Mouse (Mus musculus): ENCODE results near the gene Cyb5r4.

GRCm38 (mm10) chr9:87027423-87028084 is 5.7 kb downstream of the Cyb5r4 start:
- TF ChIP-seq CTCF (IDR thresholded peaks at IDR 0.05; ENCODE audit: low read depth) (peak; percentile 87), EP300 (IDR thresholded peaks at IDR 0.05; ENCODE audit: low read depth) (no peak)

Measured in heart, postnatal 0 days (tissue).